Mouse (Mus musculus): ENCODE data around the gene Ing4. TPM values are rescaled to one million over a fixed set of nuclear protein-coding genes. Genes with fewer than 3 reads are reported as not detected.

Ing4 gene
- polyA plus RNA-seq, 1 experiment from 2014 or later: 105 TPM

DNA sequence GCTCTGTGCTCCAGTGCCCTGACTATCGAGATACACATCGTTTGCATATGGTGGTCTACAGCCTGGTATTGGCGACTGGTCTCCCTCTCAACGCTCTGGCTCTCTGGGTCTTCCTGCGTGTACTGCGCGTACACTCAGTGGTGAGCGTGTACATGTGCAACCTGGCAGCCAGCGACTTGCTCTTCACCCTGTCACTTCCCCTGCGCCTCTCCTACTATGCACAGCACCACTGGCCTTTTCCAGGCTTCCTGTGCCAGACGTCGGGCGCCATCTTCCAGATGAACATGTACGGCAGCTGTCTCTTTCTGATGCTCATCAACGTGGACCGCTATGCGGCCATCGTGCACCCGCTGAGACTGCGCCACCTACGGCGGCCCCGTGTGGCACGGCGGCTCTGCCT, 41.8 kb downstream of the Ing4 start:
- Histone ChIP-seq H3K4me2 (ENCODE audit: low read depth, low read length) (peak overlapping the region; percentile 57), H3K4me3 (ENCODE audit: low read depth, low read length) (peak overlapping the region; percentile 30; the same call in 1 of the 2 replicates), H3K36me3 (ENCODE audit: control insufficient read depth, insufficient read depth, low read length) (no peaks in the 10 kb centered on the region), H3K27me3 (ENCODE audit: control insufficient read depth, insufficient read depth, low read length) (no peaks in the 10 kb centered on the region), H3K9me3 (ENCODE audit: control insufficient read depth, low read length) (no peaks in the 10 kb centered on the region), H3K27ac (ENCODE audit: low read depth, low read length) (peak overlapping the region; percentile 91), H3K4me1 (ENCODE audit: control insufficient read depth, insufficient read depth, low read length) (no peaks in the 10 kb centered on the region; the same call in 1 of the 2 replicates), H3K9ac (replicated peaks; ENCODE audit: low read depth, low read length) (peak overlapping the region; percentile 61)
- no peak; the same call in 1 of the 2 replicates for ATAC-seq (ENCODE audit: low read depth)
- 23% methylated on average over 25 of the region's 25 CpGs for WGBS

DNA sequence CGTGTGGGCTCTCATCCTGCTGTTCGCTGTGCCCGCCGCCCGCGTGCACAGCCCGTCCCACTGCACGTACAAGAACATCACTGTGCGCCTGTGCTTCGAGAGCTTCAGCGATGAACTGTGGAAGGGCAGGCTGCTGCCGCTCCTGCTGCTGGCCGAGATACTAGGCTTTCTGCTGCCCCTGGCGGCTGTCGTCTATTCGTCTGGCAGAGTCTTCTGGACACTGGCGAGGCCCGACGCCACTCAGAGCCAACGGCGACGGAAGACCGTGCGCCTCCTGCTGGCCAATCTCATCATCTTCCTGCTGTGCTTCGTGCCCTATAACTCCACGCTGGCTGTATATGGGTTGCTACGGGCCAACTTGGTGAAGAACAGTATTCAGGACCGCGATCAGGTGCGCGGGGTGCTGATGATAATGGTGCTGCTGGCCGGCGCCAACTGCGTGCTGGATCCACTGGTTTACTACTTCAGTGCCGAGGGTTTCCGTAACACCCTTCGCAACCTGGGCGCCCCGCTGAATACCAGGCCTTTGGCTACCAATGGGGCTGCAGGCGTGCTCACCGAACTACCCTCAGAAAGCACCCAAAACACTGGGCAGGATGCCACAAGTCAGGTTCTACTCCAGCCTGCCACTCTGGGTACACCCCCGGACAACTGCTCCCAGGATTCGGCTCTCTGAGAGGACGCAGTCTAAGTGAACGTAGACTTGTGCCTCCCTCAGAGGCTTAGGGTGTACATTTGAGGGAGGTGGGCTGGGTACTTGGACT, 42.4 kb downstream of the Ing4 start:
- WGBS: 22% methylated on average over 45 of the region's 45 CpGs
- H3K27me3 ChIP-seq (ENCODE audit: control insufficient read depth, insufficient read depth, low read length): no peaks in the 10 kb centered on the region
- H3K36me3 ChIP-seq (ENCODE audit: control insufficient read depth, insufficient read depth, low read length): no peaks in the 10 kb centered on the region
- H3K4me2 ChIP-seq (ENCODE audit: low read depth, low read length): peak overlapping the region; percentile 57
- peak overlapping the region; percentile 91 for H3K27ac ChIP-seq (ENCODE audit: low read depth, low read length)
- peak overlapping the region; percentile 30; the same call in 1 of the 2 replicates for H3K4me3 ChIP-seq (ENCODE audit: low read depth, low read length)
- peak overlapping the region; percentile 61 for H3K9ac ChIP-seq (replicated peaks; ENCODE audit: low read depth, low read length)
- peak; percentile 92 for ATAC-seq (ENCODE audit: low read depth)
- H3K4me1 ChIP-seq (ENCODE audit: control insufficient read depth, insufficient read depth, low read length): no peaks in the 10 kb centered on the region; the same call in 1 of the 2 replicates
- no peaks in the 10 kb centered on the region for H3K9me3 ChIP-seq (ENCODE audit: control insufficient read depth, low read length)

DNA sequence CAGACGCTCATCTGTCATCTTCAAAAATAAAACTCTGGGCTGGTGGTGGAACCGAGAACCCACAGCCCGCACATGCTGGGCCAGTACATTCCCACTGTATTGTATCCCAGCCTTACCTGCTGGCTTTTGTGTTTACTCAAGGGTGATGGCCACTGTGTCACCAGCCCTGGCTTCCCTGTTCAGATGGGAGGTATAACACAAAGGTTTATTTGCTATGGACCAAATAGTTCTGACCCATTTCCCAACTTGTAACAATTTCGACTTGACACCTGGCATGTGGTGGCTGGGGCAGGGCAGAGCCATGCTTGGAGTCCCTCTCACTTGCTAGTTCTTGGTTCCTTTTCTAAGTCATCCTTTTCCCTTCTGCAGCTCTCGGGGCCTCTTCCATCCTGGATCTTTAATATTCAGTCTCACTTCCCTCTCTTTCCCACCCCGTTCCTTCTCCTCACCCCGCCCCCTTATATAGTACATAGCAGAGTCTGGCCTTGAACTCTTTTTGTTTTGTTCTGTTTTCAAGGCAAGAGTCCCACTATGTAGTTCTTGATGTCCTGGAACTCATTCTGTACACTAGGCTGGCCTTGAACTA, 43.3 kb downstream of the Ing4 start:
- Histone ChIP-seq H3K27me3 (ENCODE audit: control insufficient read depth, insufficient read depth, low read length) (no peaks in the 10 kb centered on the region), H3K4me2 (ENCODE audit: low read depth, low read length) (no peak overlapping the region), H3K27ac (ENCODE audit: low read depth, low read length) (no peak overlapping the region), H3K4me3 (ENCODE audit: low read depth, low read length) (no peak overlapping the region), H3K9ac (replicated peaks; ENCODE audit: low read depth, low read length) (no peak overlapping the region; the same call in 1 of the 2 replicates), H3K9me3 (ENCODE audit: control insufficient read depth, low read length) (no peaks in the 10 kb centered on the region), H3K4me1 (ENCODE audit: control insufficient read depth, insufficient read depth, low read length) (no peaks in the 10 kb centered on the region; the same call in 1 of the 2 replicates), H3K36me3 (ENCODE audit: control insufficient read depth, insufficient read depth, low read length) (no peaks in the 10 kb centered on the region)
- WGBS: 95% methylated on average over 7 of the region's 7 CpGs
- no peak for ATAC-seq (ENCODE audit: low read depth)

DNA sequence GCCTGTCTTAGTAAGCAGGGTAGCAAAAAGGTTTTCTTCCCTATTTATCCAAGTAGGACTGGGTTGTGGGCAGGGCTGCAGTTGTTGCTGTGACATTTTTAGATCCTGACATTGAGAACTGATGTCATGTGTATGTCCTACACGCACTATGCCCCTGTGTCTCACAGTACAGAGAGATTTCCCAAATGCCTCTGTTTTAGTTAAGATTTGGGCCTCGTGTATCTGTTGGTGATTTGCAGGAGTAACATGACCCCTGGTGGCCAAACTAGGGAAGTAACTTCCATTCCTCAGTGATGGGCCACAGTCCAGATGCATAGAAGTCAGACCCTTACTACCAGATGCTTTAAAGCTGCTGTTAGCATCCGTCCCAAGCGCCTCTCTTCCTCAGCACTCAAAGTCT, 44.9 kb downstream of the Ing4 start:
- WGBS: 4% methylated on average over 4 of the region's 4 CpGs
- H3K27me3 ChIP-seq (ENCODE audit: control insufficient read depth, insufficient read depth, low read length): no peaks in the 10 kb centered on the region
- H3K36me3 ChIP-seq (ENCODE audit: control insufficient read depth, insufficient read depth, low read length): no peaks in the 10 kb centered on the region
- peaks cover 7% of the 10 kb centered on the region for H3K4me1 ChIP-seq (ENCODE audit: control insufficient read depth, insufficient read depth, low read length)
- no peak overlapping the region for H3K4me3 ChIP-seq (ENCODE audit: low read depth, low read length)
- 0 out of 2 replicates have a peak, but pooled peaks have one; percentile 5 for ATAC-seq (ENCODE audit: low read depth)
- H3K9ac ChIP-seq (replicated peaks; ENCODE audit: low read depth, low read length): no peak overlapping the region
- no peaks in the 10 kb centered on the region for H3K9me3 ChIP-seq (ENCODE audit: control insufficient read depth, low read length)
- H3K4me2 ChIP-seq (ENCODE audit: low read depth, low read length): no peak overlapping the region
- no peak overlapping the region for H3K27ac ChIP-seq (ENCODE audit: low read depth, low read length)

DNA sequence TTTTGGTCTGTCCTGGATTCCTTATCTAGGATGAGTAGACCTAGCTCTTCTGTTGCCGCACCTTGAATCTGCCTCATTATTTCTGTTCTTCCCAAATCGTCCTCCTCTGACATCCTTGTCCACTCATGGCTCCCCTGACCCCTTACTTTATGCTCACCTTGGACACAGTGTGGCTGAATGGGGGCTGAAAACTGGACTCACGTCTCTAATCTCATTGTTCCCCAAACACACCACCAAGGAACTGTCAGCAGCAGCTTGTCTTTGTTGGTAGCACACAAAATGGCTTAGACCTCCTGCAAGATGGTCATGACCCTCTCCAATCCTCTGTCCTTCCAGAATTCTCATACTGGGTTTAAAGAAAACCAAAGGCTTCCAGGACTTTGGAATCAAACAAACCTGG, 48.4 kb downstream of the Ing4 start:
- no peak for ATAC-seq (ENCODE audit: low read depth)
- WGBS: 87% methylated on average over 3 of the region's 3 CpGs
- H3K36me3 ChIP-seq (ENCODE audit: control insufficient read depth, insufficient read depth, low read length): no peaks in the 10 kb centered on the region
- peaks cover 20% of the 10 kb centered on the region for H3K4me1 ChIP-seq (ENCODE audit: control insufficient read depth, insufficient read depth, low read length)
- H3K27me3 ChIP-seq (ENCODE audit: control insufficient read depth, insufficient read depth, low read length): no peaks in the 10 kb centered on the region
- peak overlapping the region; percentile 92 for H3K27ac ChIP-seq (ENCODE audit: low read depth, low read length)
- H3K4me3 ChIP-seq (ENCODE audit: low read depth, low read length): no peak overlapping the region
- H3K9ac ChIP-seq (replicated peaks; ENCODE audit: low read depth, low read length): no peak overlapping the region
- H3K4me2 ChIP-seq (ENCODE audit: low read depth, low read length): no peak overlapping the region
- H3K9me3 ChIP-seq (ENCODE audit: control insufficient read depth, low read length): no peaks in the 10 kb centered on the region

DNA sequence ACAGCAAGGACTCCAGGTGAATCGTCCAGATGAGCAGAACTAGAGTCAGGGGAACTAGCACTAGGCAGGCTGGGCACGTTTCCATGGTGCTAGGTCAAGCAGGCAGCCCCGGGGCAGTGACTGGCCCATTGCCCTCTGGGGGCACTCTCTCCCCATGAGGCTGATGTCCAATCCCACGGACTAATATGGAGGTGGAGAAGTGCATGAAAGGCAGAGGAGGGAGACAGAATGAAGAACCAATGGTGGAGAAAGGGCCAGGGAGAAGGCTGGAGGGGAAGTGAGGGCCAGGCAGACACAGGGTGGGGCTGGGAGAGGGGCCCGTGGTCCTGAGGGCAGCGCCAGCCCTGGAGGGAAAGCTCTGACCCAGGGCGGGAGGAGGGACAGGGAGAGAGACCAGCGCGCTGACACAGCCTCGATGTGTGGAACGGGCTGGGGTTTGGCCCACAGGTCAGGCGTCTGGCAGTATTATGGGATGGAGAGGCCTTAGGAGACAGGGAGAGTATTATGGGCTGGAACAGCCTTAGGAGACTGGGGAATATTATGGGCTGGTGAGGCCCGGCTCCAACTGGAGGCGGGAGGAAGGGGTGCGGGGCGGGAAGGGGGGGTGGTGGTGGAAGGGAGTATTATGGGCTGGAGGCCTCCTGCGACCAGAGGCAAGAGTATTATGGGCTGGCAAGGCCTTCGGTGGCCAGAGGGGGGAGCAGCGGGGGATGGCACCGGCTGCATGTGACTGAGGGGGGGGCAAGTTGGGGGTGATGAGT, 49.2 kb downstream of the Ing4 start:
- no peaks in the 10 kb centered on the region for H3K27me3 ChIP-seq (ENCODE audit: control insufficient read depth, insufficient read depth, low read length)
- H3K4me3 ChIP-seq (ENCODE audit: low read depth, low read length): no peak overlapping the region
- no peaks in the 10 kb centered on the region for H3K36me3 ChIP-seq (ENCODE audit: control insufficient read depth, insufficient read depth, low read length)

DNA sequence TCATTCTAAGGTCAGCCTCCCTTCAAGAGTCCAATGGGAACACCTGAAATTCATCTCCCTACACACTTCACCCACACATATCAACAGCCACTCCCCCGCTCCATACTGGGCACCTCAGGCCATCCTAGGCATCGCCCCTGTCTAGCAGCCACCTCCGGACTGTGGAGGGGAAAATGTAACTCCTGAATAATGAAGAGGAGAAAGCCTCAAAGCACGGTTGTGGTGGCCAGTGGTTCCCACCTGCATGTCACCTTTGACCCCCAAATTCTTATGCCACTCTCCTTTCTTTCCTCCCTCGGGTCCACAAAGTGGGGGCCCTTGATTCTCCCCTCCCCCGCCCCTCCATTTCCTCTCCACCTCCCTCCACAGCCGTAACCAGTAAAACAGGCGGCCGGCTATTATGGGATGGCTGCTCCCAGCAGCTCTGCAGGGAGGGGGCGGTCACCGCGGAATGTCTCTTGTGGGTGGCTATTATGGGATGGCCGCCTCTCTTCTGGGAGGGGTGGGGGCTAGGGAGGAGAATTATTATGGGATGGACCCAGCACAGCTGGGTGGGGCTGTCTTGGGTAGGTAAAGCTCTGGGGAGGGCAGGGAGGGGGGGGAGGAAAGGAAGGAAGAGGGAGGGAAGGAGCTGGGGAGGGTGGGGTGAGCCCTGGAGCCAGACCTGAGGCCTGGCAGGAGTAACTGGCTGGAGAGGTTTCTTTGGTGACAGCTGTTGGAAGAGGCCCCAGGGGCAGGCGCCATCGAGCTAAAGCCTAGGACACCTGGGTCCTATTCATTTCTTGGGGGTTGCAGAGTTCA, 50.2 kb downstream of the Ing4 start:
- no peaks in the 10 kb centered on the region for H3K27me3 ChIP-seq (ENCODE audit: control insufficient read depth, insufficient read depth, low read length)
- peak; percentile 76 for ATAC-seq (ENCODE audit: low read depth)
- H3K9ac ChIP-seq (replicated peaks; ENCODE audit: low read depth, low read length): peak overlapping the region; percentile 37; the same call in 1 of the 2 replicates
- H3K4me3 ChIP-seq (ENCODE audit: low read depth, low read length): no peak overlapping the region
- H3K4me1 ChIP-seq (ENCODE audit: control insufficient read depth, insufficient read depth, low read length): peaks cover 20% of the 10 kb centered on the region
- H3K27ac ChIP-seq (ENCODE audit: low read depth, low read length): peak overlapping the region; percentile 92
- peak overlapping the region; percentile 44 for H3K4me2 ChIP-seq (ENCODE audit: low read depth, low read length)
- WGBS: 3% methylated on average over 15 of the region's 15 CpGs
- no peaks in the 10 kb centered on the region for H3K36me3 ChIP-seq (ENCODE audit: control insufficient read depth, insufficient read depth, low read length)
- no peaks in the 10 kb centered on the region for H3K9me3 ChIP-seq (ENCODE audit: control insufficient read depth, low read length)

More for the DNA sequence above, 49.2 kb downstream of the Ing4 start:
- Histone ChIP-seq H3K4me1 (ENCODE audit: control insufficient read depth, insufficient read depth, low read length) (peaks cover 20% of the 10 kb centered on the region), H3K9me3 (ENCODE audit: control insufficient read depth, low read length) (no peaks in the 10 kb centered on the region), H3K9ac (replicated peaks; ENCODE audit: low read depth, low read length) (peak overlapping the region; percentile 37; the same call in 1 of the 2 replicates), H3K27ac (ENCODE audit: low read depth, low read length) (peak overlapping the region; percentile 92), H3K4me2 (ENCODE audit: low read depth, low read length) (peak overlapping the region; percentile 44; the same call in 1 of the 2 replicates)
- under 1% methylated on average over 17 of the region's 20 CpGs for WGBS
- peak; percentile 81 for ATAC-seq (ENCODE audit: low read depth)

DNA sequence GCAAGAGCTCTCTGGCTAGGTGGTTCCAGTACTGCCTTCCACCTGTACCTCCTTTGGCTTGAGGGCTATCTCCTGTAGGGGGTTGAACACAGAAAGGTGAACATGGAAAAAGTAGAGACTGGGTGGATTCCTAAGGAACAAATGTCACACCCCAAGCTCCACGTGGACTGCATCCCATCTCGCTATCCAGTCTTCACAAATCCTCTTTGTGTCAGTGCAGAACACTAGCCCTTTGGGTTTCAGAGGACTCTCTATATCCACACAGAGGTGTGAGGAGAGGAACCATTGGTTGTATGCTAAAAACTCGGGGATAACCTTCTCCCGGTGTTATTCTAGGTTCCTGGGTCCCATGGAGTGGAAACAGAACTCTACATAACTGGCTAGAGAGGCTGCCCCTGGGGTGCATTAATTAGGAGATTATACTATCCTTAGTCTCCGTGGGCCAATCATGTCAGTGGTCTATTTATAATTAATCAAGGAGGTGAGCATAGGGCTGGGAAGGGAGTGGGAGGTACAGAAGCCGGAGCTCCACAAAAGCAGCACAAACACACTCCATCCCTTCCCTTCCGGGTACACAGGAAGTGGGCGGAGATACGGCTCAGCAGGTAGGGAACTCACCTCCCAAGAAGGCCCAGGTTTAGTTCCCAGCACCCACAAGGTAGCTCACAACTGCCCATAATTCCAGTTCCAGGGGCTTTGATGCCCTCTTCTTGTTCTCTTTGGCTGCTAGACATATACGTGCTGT, 51.0 kb downstream of the Ing4 start:
- H3K27ac ChIP-seq (ENCODE audit: low read depth, low read length): peak overlapping the region; percentile 92
- no peak; the same call in 1 of the 2 replicates for ATAC-seq (ENCODE audit: low read depth)
- peak overlapping the region; percentile 44 for H3K4me2 ChIP-seq (ENCODE audit: low read depth, low read length)
- no peak overlapping the region for H3K4me3 ChIP-seq (ENCODE audit: low read depth, low read length)
- no peaks in the 10 kb centered on the region for H3K27me3 ChIP-seq (ENCODE audit: control insufficient read depth, insufficient read depth, low read length)
- WGBS: 47% methylated on average over 10 of the region's 10 CpGs
- H3K9ac ChIP-seq (replicated peaks; ENCODE audit: low read depth, low read length): 0 out of 2 replicates have a peak overlapping the region, but pooled peaks have one; percentile 37
- peaks cover 20% of the 10 kb centered on the region for H3K4me1 ChIP-seq (ENCODE audit: control insufficient read depth, insufficient read depth, low read length)
- H3K36me3 ChIP-seq (ENCODE audit: control insufficient read depth, insufficient read depth, low read length): no peaks in the 10 kb centered on the region
- H3K9me3 ChIP-seq (ENCODE audit: control insufficient read depth, low read length): no peaks in the 10 kb centered on the region
